Mouse (Mus musculus) testis, adult 2 months (tissue): ENCODE results near the gene Lipc.

ENCODE experiments used
- CTCF ChIP-seq: fragments of 200-500 bp; IDR thresholded peaks from 2 replicates; pipeline ENCODE4 v1.5.1; 2012; ENCODE audit warnings: low read depth, mild to moderate bottlenecking, inconsistent platforms, low read length, moderate library complexity; ENCODE audit not compliant: control insufficient read depth, insufficient read depth, insufficient replicate concordance
- POLR2A ChIP-seq: fragments of 200-500 bp; IDR thresholded peaks from 2 replicates; pipeline ENCODE4 v1.6.1; 2012; ENCODE audit warnings: low read depth, mild to moderate bottlenecking, inconsistent platforms, low read length, moderate library complexity; ENCODE audit not compliant: control insufficient read depth

DNA sequence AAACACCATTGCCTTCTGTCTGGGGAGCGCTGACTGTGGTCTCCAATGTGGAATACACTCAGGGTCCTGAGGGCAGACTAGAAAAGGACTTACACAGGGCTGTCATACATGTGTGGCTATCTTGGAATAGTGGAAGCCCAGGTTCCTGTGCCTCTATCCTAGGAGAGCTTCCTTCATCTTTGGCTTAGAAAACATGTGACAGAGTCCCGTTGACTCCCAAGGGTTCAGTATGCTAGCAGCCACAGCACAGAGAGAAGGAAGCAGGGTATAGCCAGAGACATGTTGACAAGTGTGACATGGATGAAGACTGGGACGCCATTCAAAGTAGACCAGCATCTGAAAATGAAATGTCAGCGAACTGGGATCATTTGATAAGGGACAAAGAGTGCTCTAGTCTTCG is 8.3 kb upstream of the Lipc start:
- no peak for TF ChIP-seq CTCF
- no peak for TF ChIP-seq POLR2A
